Mouse (Mus musculus) liver, embryonic 14.5 days (tissue): ENCODE measurements around the gene Lactbl1. TPM values are rescaled to one million over a fixed set of nuclear protein-coding genes. Genes with fewer than 3 reads are reported as not detected.

ENCODE experiments used
- ATAC-seq: fragments of 200-750 bp; cut with Nextera tagmentation; 2 replicates; pipeline ENCODE4 v1.8.0; 2017; ENCODE audit warnings: moderate number of reproducible peaks, mild to moderate bottlenecking, moderate library complexity; ENCODE audit not compliant: insufficient read depth
- DNase-seq, 3 experiments: peaks; one replicate each; pipeline ENCODE4 v3.0.0-alpha.2; 2012 to 2013; ENCODE audit warnings: low read depth in 3 of 3, low spot score in 3 of 3
- H3K27ac ChIP-seq: fragments of 300-500 bp; sonication (generic); 2 replicates; pipeline ENCODE4 v1.5.1; 2014; ENCODE audit warnings: moderate library complexity, mild to moderate bottlenecking, control low read depth, inconsistent platforms
- H3K27me3 ChIP-seq: fragments of 300-500 bp; sonication (generic); 2 replicates; pipeline ENCODE4 v1.6.1; 2014; ENCODE audit warnings: mild to moderate bottlenecking, low read length, moderate library complexity; ENCODE audit not compliant: control insufficient read depth, insufficient read depth
- H3K36me3 ChIP-seq: fragments of 300-500 bp; sonication (generic); replicated peaks from 2 replicates; pipeline ENCODE4 v1.6.1; 2014; ENCODE audit warnings: low read depth; ENCODE audit not compliant: control insufficient read depth, insufficient read depth
- H3K4me1 ChIP-seq, 2 experiments: fragments of 200-500 bp in 1 of 2; fragments of 300-500 bp in 1 of 2; sonication (generic) in 1 of 2; replicated peaks; 2 replicates each; pipeline ENCODE4 v1.6.1; 2012 to 2014; ENCODE audit warnings: antibody characterized with exemption in 1 of 2, inconsistent platforms in 1 of 2, low read length in 1 of 2; ENCODE audit not compliant: control insufficient read depth in 2 of 2, insufficient read depth in 2 of 2
- H3K4me2 ChIP-seq: fragments of 300-500 bp; sonication (generic); 2 replicates; pipeline ENCODE4 v1.6.1; 2014; ENCODE audit warnings: low read depth, mild to moderate bottlenecking, control low read depth, moderate library complexity
- H3K4me3 ChIP-seq, 2 experiments: fragments of 200-500 bp in 1 of 2; fragments of 300-500 bp in 1 of 2; sonication (generic) in 1 of 2; 2 replicates each; pipeline ENCODE4 v1.5.1; 2012 to 2014; ENCODE audit warnings: low read depth in 2 of 2, low read length in 2 of 2, mild to moderate bottlenecking in 2 of 2, control low read depth in 1 of 2, inconsistent platforms in 1 of 2, moderate library complexity in 1 of 2; ENCODE audit not compliant: insufficient read depth in 1 of 2
- H3K9ac ChIP-seq: fragments of 300-500 bp; sonication (generic); replicated peaks from 2 replicates; pipeline ENCODE4 v1.6.1; 2014; ENCODE audit warnings: mild to moderate bottlenecking, control low read depth, moderate library complexity
- H3K9me3 ChIP-seq: fragments of 300-500 bp; sonication (generic); 2 replicates; pipeline ENCODE4 v1.6.1; 2016; ENCODE audit warnings: low read length, mixed read lengths; ENCODE audit not compliant: control insufficient read depth
- CTCF ChIP-seq: IDR thresholded peaks from 2 replicates; pipeline ENCODE4 v1.5.1; 2016; ENCODE audit warnings: antibody characterized with exemption, low read depth, control low read depth
- EP300 ChIP-seq: IDR thresholded peaks from 2 replicates; pipeline ENCODE4 v1.6.1; 2016; ENCODE audit warnings: antibody characterized with exemption, low read depth
- WGBS: fragments of 180-500 bp; shearing (Covaris S2); extraction: QIAGEN DNeasy Blood & Tissue Kit; methylation state at CpG from one replicate; pipeline ENCODE4 v1.1.7; 2014; ENCODE audit not compliant: insufficient replicate concordance; 5-methylcytosine and 5-hydroxymethylcytosine counted together
- polyA plus RNA-seq, 2 experiments: library from polyadenylated mRNA; depleted of rRNA in 1 of 2; stranded (reverse) in 1 of 2; unstranded in 1 of 2; fragments of >200 nt; fragmentation: Nextera tagmentation in 1 of 2; extraction: Ambion mirVana in 1 of 2; gene quantifications; 2 replicates each; pipeline versions ENCODE4 v1.2.1 to v1.2.3; 2012 to 2014

The Lactbl1 gene
- polyA plus RNA-seq, 2 experiments: not detected

DNA sequence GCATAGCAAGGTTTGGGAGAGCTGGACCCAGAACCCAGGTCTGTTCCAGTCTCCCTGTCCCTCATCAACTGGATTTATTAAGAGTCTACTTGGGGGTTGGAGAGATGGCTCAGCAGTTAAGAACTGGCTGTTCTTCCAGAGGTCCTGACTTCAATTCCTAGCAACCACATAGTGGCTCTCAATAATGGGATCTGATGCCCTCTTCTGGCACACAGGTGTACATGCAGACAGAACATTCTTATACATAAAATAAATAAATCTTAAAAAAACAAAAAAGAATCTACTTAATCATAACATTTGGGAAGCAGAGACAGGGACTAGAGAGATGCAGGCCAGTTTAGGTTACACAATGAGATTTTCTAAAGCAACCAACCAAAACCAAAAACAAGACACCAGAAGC, 13.6 kb downstream of the Lactbl1 start:
- peaks cover 18% of the 10 kb centered on the region for H3K27me3 ChIP-seq
- no peaks in the 10 kb centered on the region for H3K4me1 ChIP-seq
- ATAC-seq (no peak), DNase-seq (no peak)
- H3K36me3 ChIP-seq: no peaks in the 10 kb centered on the region
- H3K27ac ChIP-seq: no peak overlapping the region
- TF ChIP-seq EP300: no peak
- TF ChIP-seq CTCF: peak; percentile 24; the same call in 1 of the 2 replicates
- no peak overlapping the region for H3K9ac ChIP-seq
- no peak overlapping the region for H3K4me3 ChIP-seq
- no peaks in the 10 kb centered on the region for H3K9me3 ChIP-seq
- no peak overlapping the region for H3K4me2 ChIP-seq

DNA sequence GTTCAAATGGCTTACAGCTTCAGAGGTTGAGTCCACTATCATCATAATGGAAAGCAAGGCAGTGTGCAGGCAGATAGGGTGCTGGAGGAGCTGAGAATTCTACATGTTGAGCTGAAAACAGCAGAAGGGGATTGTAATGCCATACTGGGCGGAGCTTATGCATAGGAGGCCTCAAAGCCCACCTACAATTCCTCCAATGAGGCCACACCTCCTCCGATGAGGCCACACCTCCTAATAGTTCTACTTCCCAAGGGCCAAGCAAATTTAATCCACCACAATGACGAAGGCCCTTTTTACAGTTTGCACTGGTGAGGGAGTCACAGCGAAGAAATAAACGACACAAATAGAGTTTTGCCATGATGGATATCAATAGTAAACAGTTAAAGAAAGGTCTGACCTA, 14.1 kb downstream of the Lactbl1 start:
- 51% methylated on average over 5 of the region's 5 CpGs for WGBS
- ATAC-seq (no peak), DNase-seq (no peak)

DNA sequence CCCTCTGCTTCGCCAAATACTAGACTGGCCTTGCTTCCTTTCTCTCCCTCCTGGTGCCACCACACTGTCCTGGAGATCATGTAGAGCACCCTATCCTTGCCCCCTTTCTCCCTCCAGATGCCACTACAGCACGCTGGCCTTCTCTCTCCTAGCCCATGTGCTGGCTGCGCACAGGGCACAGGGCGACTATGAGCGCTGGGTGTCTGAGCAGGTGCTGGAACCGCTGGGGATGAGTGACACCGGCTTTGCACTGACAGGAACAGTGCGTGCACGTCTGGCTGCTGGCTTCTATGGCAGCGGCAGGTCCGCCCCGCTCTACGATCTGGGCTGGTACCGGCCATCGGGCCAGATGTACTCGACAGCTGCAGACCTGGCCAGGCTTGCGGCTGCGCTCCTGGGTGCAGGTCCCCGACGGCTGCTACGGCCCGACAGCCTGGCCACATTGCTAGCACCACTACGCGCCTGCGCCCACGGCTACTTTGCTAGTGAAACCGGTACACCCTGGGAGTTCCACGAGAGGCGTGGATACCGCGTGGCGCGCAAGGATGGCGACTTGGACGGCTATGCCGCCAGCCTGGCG, 14.7 kb downstream of the Lactbl1 start:
- Histone ChIP-seq H3K27ac (no peak overlapping the region), H3K4me1 (no peaks in the 10 kb centered on the region), H3K4me3 (peak overlapping the region; percentile 6 to 27; a peak in 2 of 4 replicates), H3K9me3 (no peaks in the 10 kb centered on the region), H3K4me2 (peak overlapping the region; percentile 43), H3K36me3 (no peaks in the 10 kb centered on the region), H3K9ac (no peak overlapping the region), H3K27me3 (peaks cover 18% of the 10 kb centered on the region)
- WGBS: 27% methylated on average over 37 of the region's 37 CpGs
- DNase-seq (no peak), ATAC-seq (no peak)
- TF ChIP-seq EP300: no peak
- no peak for TF ChIP-seq CTCF

More for the DNA sequence above, 14.1 kb downstream of the Lactbl1 start:
- Histone ChIP-seq H3K4me1 (no peaks in the 10 kb centered on the region), H3K9ac (no peak overlapping the region), H3K4me3 (no peak overlapping the region), H3K27ac (no peak overlapping the region), H3K27me3 (peaks cover 18% of the 10 kb centered on the region), H3K9me3 (no peaks in the 10 kb centered on the region), H3K36me3 (no peaks in the 10 kb centered on the region), H3K4me2 (no peak overlapping the region)
- TF ChIP-seq EP300 (no peak), CTCF (no peak)

DNA sequence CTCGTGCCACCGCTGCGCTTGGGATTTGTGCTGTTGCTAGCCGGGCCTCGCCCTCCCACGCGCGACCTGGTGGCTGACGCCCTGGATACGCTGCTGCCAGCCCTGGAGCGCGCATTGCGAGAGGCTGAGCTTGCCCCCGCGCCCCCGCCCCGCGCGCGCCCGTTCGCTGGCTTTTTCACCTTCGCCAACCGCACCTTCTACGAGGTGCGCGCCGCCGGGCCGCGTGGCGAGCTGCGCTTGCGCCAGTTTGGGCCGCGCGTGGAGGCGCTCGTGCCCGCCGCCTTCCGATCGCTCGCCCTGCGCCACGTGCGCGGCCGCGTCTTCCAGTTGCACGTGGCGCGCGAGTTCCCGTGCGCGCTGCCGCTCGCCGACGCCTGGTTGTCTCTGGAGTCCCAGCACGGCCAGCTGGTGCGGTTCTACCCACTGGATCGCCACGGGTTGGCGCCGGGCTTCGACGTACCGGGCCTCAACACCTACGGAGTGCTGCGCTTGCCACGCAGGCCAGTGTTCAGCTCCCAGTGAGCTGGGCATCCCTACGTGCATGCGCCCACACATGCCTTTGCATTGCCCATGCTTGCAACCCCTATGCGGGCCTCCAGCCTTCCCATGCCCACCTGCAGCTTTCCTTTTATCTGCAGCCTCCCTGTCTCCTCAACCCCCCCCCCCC, 15.3 kb downstream of the Lactbl1 start:
- H3K4me2 ChIP-seq: peak overlapping the region; percentile 43
- no peaks in the 10 kb centered on the region for H3K36me3 ChIP-seq
- no peak overlapping the region for H3K27ac ChIP-seq
- H3K27me3 ChIP-seq: peaks cover 18% of the 10 kb centered on the region
- H3K9ac ChIP-seq: no peak overlapping the region
- no peaks in the 10 kb centered on the region for H3K4me1 ChIP-seq
- H3K9me3 ChIP-seq: no peaks in the 10 kb centered on the region
- no peak for TF ChIP-seq CTCF
- no peak for TF ChIP-seq EP300
- 4% methylated on average over 71 of the region's 76 CpGs for WGBS
- no peak for DNase-seq
- peak overlapping the region; percentile 6 to 27; a peak in 3 of 4 replicates for H3K4me3 ChIP-seq
- no peak for ATAC-seq

DNA sequence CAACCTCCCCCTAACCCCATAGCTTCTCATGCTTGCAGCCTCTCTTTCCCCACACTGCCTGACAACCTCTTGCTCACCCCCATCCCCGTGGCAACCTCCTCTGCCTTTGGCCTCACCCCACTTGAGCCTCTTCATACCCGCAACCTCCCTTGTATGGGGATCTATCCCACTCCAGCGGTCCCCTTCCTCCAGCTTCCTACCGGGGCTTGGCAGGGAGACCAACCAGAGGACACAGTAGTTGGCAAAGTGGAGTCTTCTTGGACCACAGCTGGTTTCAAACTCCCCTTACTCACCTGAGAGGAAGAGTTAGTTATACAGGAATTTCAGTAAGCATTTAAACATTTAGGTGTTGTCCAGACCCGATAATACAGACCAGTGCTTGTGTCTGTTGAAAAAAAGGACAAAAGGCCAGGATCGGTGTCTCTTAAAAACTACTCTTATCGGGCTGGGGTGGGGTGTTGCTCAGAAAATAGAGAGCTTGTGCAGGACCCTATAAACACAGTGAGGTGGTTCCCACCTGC, 15.9 kb downstream of the Lactbl1 start:
- no peak for ATAC-seq
- H3K27me3 ChIP-seq: peaks cover 18% of the 10 kb centered on the region

More for the DNA sequence above, 15.9 kb downstream of the Lactbl1 start:
- WGBS: 37% methylated on average over 7 of the region's 7 CpGs
- H3K4me2 ChIP-seq: no peak overlapping the region
- no peaks in the 10 kb centered on the region for H3K9me3 ChIP-seq
- no peak overlapping the region for H3K9ac ChIP-seq
- no peak for DNase-seq
- H3K4me1 ChIP-seq: no peaks in the 10 kb centered on the region
- no peak overlapping the region for H3K4me3 ChIP-seq
- no peak overlapping the region for H3K27ac ChIP-seq
- TF ChIP-seq EP300: no peak
- TF ChIP-seq CTCF: no peak
- no peaks in the 10 kb centered on the region for H3K36me3 ChIP-seq
